Mouse (Mus musculus) kidney, postnatal 0 days (tissue): Measurements from ENCODE around the gene Tnfrsf1a. TPM values are rescaled to one million over a fixed set of nuclear protein-coding genes. Genes with fewer than 3 reads are reported as not detected.

ENCODE experiments used
- ATAC-seq: fragments of 200-750 bp; cut with Nextera tagmentation; replicated peaks from 2 replicates; pipeline ENCODE4 v1.8.0; 2017; ENCODE audit warnings: low read depth, moderate number of reproducible peaks, moderate TSS enrichment, moderate library complexity; ENCODE audit not compliant: low FRiP score
- DNase-seq: peaks from one replicate; pipeline ENCODE4 v3.0.0-alpha.2; 2016; ENCODE audit warnings: low spot score
- H3K27ac ChIP-seq: fragments of 300-500 bp; sonication (generic); 2 replicates; pipeline ENCODE4 v1.5.1; 2014; ENCODE audit warnings: mild to moderate bottlenecking
- H3K27me3 ChIP-seq: fragments of 300-500 bp; sonication (generic); 2 replicates; pipeline ENCODE4 v1.6.1; 2014; ENCODE audit warnings: low read length, mixed read lengths; ENCODE audit not compliant: insufficient read depth
- H3K36me3 ChIP-seq: fragments of 300-500 bp; sonication (generic); 2 replicates; pipeline ENCODE4 v1.6.1; 2014; ENCODE audit warnings: low read length, mixed read lengths; ENCODE audit not compliant: insufficient read depth
- H3K4me1 ChIP-seq: fragments of 300-500 bp; sonication (generic); replicated peaks from 2 replicates; pipeline ENCODE4 v1.6.1; 2014; ENCODE audit warnings: antibody characterized with exemption, low read length, mixed read lengths; ENCODE audit not compliant: insufficient read depth
- H3K4me2 ChIP-seq: fragments of 300-500 bp; sonication (generic); 2 replicates; pipeline ENCODE4 v1.6.1; 2014; ENCODE audit warnings: mild to moderate bottlenecking, low read length, moderate library complexity, mixed read lengths
- H3K4me3 ChIP-seq: fragments of 300-500 bp; sonication (generic); replicated peaks from 2 replicates; pipeline ENCODE4 v1.5.1; 2014; ENCODE audit warnings: low read depth, low read length
- H3K9ac ChIP-seq: fragments of 300-500 bp; sonication (generic); 2 replicates; pipeline ENCODE4 v1.6.1; 2014; ENCODE audit warnings: low read depth, low read length
- H3K9me3 ChIP-seq: fragments of 300-500 bp; sonication (generic); replicated peaks from 2 replicates; pipeline ENCODE4 v1.6.1; 2016; ENCODE audit warnings: low read length, inconsistent platforms, mixed read lengths
- CTCF ChIP-seq: IDR thresholded peaks from 2 replicates; pipeline ENCODE4 v1.5.1; 2016; ENCODE audit warnings: antibody characterized with exemption, low read depth, mild to moderate bottlenecking, moderate library complexity
- WGBS: fragments of 180-500 bp; shearing (Covaris S2); extraction: QIAGEN DNeasy Blood & Tissue Kit; methylation state at CpG from one replicate; pipeline ENCODE4 v1.1.7; 2014; 5-methylcytosine and 5-hydroxymethylcytosine counted together
- polyA plus RNA-seq: library from polyadenylated mRNA; unstranded; fragments of >200 nt; fragmentation: Nextera tagmentation; extraction: Ambion mirVana; gene quantifications from 2 replicates; pipeline ENCODE4 v1.2.1, GENCODE M21; 2015

Tnfrsf1a gene
- polyA plus RNA-seq, 1 experiment from 2014 or later: 77.9 TPM

DNA sequence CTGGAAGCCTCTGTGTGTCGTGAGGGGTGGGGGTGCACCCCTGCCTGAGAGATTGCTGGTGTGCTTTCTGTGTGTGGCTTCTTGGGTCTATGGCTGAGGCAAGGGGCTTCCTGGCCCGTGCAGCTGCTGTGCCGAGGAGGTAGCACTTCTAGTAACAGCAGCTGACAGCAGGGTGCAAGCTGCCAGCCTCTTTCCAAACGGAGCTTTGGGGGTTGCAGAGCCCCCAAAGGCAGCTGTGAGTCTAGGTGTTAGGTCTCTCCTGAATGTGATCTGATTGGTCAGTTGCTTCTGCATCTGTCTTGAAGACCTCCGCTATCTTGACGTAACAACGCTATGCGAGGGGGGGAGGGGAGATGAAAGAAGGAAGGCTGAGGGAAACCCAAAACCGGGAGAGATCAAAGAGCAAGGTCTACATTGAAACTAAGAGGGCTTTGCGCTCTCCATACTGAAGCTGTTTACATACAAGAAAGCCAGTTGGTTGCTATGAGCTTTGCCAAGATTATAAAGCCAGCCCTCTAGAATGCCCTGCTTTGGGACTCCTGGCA is 6.1 kb downstream of the Tnfrsf1a start:
- no peak overlapping the region for H3K9ac ChIP-seq
- ATAC-seq: no peak
- TF ChIP-seq CTCF: no peak

DNA sequence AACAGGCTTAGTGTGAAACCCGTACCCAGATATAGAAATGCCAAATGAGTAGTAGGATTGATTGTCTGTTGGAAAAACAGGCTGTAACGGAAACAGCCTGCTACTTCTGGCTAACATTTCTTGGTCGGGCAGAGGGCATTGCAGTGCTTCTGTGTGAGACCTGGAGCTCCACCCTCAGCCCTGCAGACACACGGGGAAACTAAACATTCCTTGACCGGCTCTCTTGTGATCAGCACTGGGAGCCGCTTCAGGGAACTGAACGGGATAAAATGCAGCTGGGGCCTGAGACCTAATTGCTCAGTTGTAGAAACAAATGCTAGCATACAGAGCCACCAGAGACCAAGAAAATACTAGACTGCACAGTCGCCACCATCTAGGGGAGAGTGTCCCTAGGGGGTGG is 7.1 kb downstream of the Tnfrsf1a start:
- H3K9me3 ChIP-seq: no peaks in the 10 kb centered on the region
- H3K27me3 ChIP-seq: no peaks in the 10 kb centered on the region
- DNase-seq (peak; percentile 67), ATAC-seq (no peak)
- peaks cover 25% of the 10 kb centered on the region for H3K36me3 ChIP-seq
- H3K4me3 ChIP-seq: no peak overlapping the region
- H3K4me2 ChIP-seq: peak overlapping the region; percentile 10; the same call in 1 of the 2 replicates
- H3K9ac ChIP-seq: no peak overlapping the region
- H3K27ac ChIP-seq: 0 out of 2 replicates have a peak overlapping the region, but pooled peaks have one; percentile 19
- no peak for TF ChIP-seq CTCF
- WGBS: 22% methylated on average over 8 of the region's 8 CpGs
- peaks cover 38% of the 10 kb centered on the region for H3K4me1 ChIP-seq

More for the DNA sequence above, 6.1 kb downstream of the Tnfrsf1a start:
- no peak overlapping the region for H3K4me3 ChIP-seq
- H3K27me3 ChIP-seq: no peaks in the 10 kb centered on the region
- H3K36me3 ChIP-seq: peaks cover 21% of the 10 kb centered on the region
- peak; percentile 51 for DNase-seq
- 10% methylated on average over 10 of the region's 10 CpGs for WGBS
- peaks cover 43% of the 10 kb centered on the region for H3K4me1 ChIP-seq
- H3K9me3 ChIP-seq: no peaks in the 10 kb centered on the region
- H3K4me2 ChIP-seq: peak overlapping the region; percentile 49
- H3K27ac ChIP-seq: peak overlapping the region; percentile 73

DNA sequence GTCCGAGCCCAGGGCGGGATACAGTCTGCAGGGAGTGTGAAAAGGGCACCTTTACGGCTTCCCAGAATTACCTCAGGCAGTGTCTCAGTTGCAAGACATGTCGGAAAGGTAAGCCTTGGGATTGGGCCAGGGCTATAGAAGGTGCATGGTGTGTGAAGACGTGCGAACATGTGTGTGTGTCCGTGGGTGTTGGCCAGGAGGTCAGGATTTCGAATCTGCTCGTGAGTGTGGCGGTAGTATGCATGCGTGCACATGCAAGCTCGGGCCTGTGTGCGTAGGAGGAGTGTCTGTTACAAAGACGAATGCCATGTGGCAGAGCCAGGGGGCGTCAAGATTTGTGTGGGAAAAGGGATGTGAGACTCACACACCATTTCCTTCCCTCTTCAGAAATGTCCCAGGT is 8.2 kb downstream of the Tnfrsf1a start:
- 68% methylated on average over 15 of the region's 15 CpGs for WGBS
- H3K4me1 ChIP-seq: peaks cover 31% of the 10 kb centered on the region

DNA sequence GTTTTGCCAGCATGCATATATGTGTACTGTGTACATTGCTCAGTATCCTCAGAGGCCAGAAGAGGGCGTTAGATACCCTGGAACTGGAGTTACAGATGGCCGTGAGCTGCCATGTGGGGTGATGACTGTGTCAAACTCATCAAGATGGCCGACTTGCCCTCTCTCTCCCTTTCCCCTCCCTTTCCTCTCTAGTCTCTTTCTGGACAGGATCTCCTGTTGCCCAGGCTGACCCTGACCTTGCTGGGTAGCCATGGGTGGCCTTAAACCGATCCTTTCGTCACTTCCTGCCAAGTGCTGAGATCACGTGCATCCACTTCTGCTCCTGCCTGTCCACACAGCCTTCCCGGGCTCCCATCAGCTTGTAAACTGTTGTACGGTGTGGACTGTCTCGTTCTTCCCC is 10.8 kb downstream of the Tnfrsf1a start:
- Histone ChIP-seq H3K9me3 (no peaks in the 10 kb centered on the region), H3K4me3 (no peak overlapping the region), H3K27ac (no peak overlapping the region), H3K9ac (no peak overlapping the region), H3K27me3 (no peaks in the 10 kb centered on the region), H3K4me1 (peaks cover 21% of the 10 kb centered on the region), H3K36me3 (peaks cover 38% of the 10 kb centered on the region), H3K4me2 (no peak overlapping the region)
- DNase-seq (peak; percentile 43), ATAC-seq (no peak)
- 37% methylated on average over 9 of the region's 9 CpGs for WGBS
- peak; percentile 40 for TF ChIP-seq CTCF

More for the DNA sequence above, 8.2 kb downstream of the Tnfrsf1a start:
- Histone ChIP-seq H3K9me3 (no peaks in the 10 kb centered on the region), H3K27ac (no peak overlapping the region), H3K4me3 (no peak overlapping the region), H3K4me2 (no peak overlapping the region), H3K36me3 (peaks cover 34% of the 10 kb centered on the region), H3K9ac (no peak overlapping the region), H3K27me3 (no peaks in the 10 kb centered on the region)
- ATAC-seq (no peak), DNase-seq (no peak)
- TF ChIP-seq CTCF: no peak

DNA sequence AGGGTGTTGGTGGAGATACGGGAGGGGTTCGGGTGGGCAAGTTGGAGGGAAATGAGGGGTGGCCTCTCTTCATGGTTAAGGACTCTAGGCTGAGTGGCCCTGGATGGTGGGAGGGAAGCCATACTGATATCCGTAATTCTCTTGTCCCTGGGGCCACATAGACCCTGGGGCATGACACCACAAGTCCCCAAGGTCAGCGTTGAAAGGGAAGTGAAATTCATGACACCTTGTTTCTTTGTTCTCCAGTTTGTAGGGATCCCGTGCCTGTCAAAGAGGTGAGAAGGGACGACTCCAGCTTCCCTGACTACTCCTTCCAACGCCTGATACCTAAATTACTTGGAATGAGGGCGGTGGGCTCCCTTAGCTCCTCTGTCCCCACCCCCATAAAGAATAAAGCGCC is 11.7 kb downstream of the Tnfrsf1a start:
- no peak for TF ChIP-seq CTCF
- peaks cover 38% of the 10 kb centered on the region for H3K36me3 ChIP-seq

DNA sequence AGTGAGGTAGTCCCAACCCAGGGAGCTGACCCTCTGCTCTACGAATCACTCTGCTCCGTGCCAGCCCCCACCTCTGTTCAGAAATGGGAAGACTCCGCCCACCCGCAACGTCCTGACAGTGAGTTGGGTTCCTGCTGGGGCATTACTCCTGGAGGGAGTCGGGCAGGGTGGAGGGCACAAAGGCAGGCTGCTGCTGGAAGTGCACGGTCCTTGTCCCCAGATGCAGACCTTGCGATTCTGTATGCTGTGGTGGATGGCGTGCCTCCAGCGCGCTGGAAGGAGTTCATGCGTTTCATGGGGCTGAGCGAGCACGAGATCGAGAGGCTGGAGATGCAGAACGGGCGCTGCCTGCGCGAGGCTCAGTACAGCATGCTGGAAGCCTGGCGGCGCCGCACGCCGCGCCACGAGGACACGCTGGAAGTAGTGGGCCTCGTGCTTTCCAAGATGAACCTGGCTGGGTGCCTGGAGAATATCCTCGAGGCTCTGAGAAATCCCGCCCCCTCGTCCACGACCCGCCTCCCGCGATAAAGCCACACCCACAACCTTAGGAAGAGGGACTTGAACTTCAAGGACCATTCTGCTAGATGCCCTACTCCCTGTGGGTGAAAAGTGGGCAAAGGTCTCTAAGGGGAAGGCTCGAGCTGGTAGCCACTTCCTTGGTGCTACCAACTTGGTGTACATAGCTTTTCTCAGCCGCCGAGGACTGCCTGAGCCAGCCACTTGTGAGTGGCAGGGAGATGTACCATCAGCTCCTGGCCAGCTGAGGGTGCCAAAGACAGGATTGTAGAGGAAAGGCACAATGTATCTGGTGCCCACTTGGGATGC is 12.5 kb downstream of the Tnfrsf1a start:
- no peak overlapping the region for H3K9ac ChIP-seq
- ATAC-seq: peak; percentile 35; the same call in 1 of the 2 replicates
- peak; percentile 65 for DNase-seq
- H3K9me3 ChIP-seq: no peaks in the 10 kb centered on the region
- H3K36me3 ChIP-seq: peaks cover 38% of the 10 kb centered on the region
- 53% methylated on average over 38 of the region's 38 CpGs for WGBS
- H3K4me2 ChIP-seq: no peak overlapping the region
- no peak overlapping the region for H3K4me3 ChIP-seq
- H3K4me1 ChIP-seq: peaks cover 7% of the 10 kb centered on the region; the same call in 1 of the 2 replicates
- H3K27me3 ChIP-seq: no peaks in the 10 kb centered on the region
- TF ChIP-seq CTCF: peak; percentile 60; the same call in 1 of the 2 replicates
- H3K27ac ChIP-seq: no peak overlapping the region

More for the DNA sequence above, 11.7 kb downstream of the Tnfrsf1a start:
- Histone ChIP-seq H3K27me3 (no peaks in the 10 kb centered on the region), H3K4me3 (no peak overlapping the region), H3K9me3 (no peaks in the 10 kb centered on the region), H3K4me1 (peaks cover 13% of the 10 kb centered on the region), H3K4me2 (no peak overlapping the region), H3K27ac (no peak overlapping the region), H3K9ac (no peak overlapping the region)
- DNase-seq: no peak
- WGBS: 76% methylated on average over 9 of the region's 9 CpGs
- no peak for ATAC-seq
